Mouse (Mus musculus) Patski (cell line): Measurements from ENCODE around the gene Olfr750. TPM values are rescaled to one million over a fixed set of nuclear protein-coding genes. Genes with fewer than 3 reads are reported as not detected.
"Not testable (repeated sequence)": the region's sequence is repeated elsewhere in the genome, so short reads cannot be mapped to it uniquely, and the experiment has no call there.

Experiments used
- ATAC-seq: fragments of 100-300 bp; one replicate; pipeline ENCODE4 v1.8.0; 2021
- CTCF ChIA-PET: fragments of 350-600 bp; sonication (Branson Sonifier 250); formaldehyde crosslinking; loops from one replicate; lab custom pipeline; 2022; ENCODE audit warnings: inconsistent platforms; lab: Charles Lee
- POLR2A ChIA-PET: fragments of 350-600 bp; sonication (Branson Sonifier 250); formaldehyde crosslinking; loops from one replicate; lab custom pipeline; 2022; ENCODE audit warnings: antibody characterized with exemption, inconsistent platforms; lab: Charles Lee
- DNase-seq: peaks from one replicate; pipeline ENCODE4 v3.0.0-alpha.2; 2011; ENCODE audit warnings: low read depth, low spot score
- H3K27me3 ChIP-seq: fragments of 371-371 bp; one replicate; pipeline ENCODE4 v1.5.1; 2021
- CTCF ChIP-seq: fragments of 100-300 bp; IDR thresholded peaks from one replicate; pipeline ENCODE4 v1.5.1; 2021
- in situ Hi-C: fragments of 300-500 bp; cut with MboI; formaldehyde crosslinking; loops from 3 replicates; pipeline ENCODE4 v1.11.1; 2018; ENCODE audit warnings: low pct_unique_long_range_greater_than_20kb, mixed read lengths
- polyA plus RNA-seq: library from polyadenylated mRNA; unstranded; gene quantifications from one replicate; pipeline ENCODE4 v1.2.3, GENCODE M21; 2021

Olfr750 gene
- polyA plus RNA-seq, result not detected

GRCm38 (mm10) chr14:51074335-51074734 lies at the start of gene Olfr750:
Gene Olfr750 (minus strand): TSS chr14:51074435.
- no peak for TF ChIP-seq CTCF
- DNase-seq, result no peak
- ATAC-seq, result no peak
- POLR2A ChIA-PET, result no interaction called here
- peaks cover 17% of the 10 kb centered on the region for H3K27me3 ChIP-seq
- CTCF ChIA-PET, result no interaction called here
- in situ Hi-C loops, result no loop called here

- TF ChIP-seq CTCF, result no peak
- ATAC-seq (peak; percentile 54), DNase-seq (no peak)
- POLR2A ChIA-PET, result no interaction called here
- in situ Hi-C loops, result no loop called here
- H3K27me3 ChIP-seq, result no peaks in the 10 kb centered on the region
- CTCF ChIA-PET, result no interaction called here
These were observed 39.8 kb upstream of the Olfr750 start, which contains the start of gene Eddm3b for GRCm38 (mm10) chr14:51113916-51114560. Gene Eddm3b (plus strand): TSS chr14:51114426.

GRCm38 (mm10) chr14:51113476-51113875 lies 39.2 kb upstream of the Olfr750 start:
- CTCF ChIA-PET, result no interaction called here
- POLR2A ChIA-PET, result no interaction called here
- ATAC-seq (no peak), DNase-seq (no peak)
- H3K27me3 ChIP-seq, result no peaks in the 10 kb centered on the region
- in situ Hi-C loops, result no loop called here
- TF ChIP-seq CTCF, result no peak

- TF ChIP-seq CTCF, result no peak
- ATAC-seq (no peak), DNase-seq (no peak)
- ChIA-PET POLR2A (no interaction called here), CTCF (interaction anchor here (1.0 kb wide), 1 partner anchor 11 kb away, joined by 3 read pairs; no protein-coding TSS in a partner anchor)
- in situ Hi-C loops, result no loop called here
- no peaks in the 10 kb centered on the region for H3K27me3 ChIP-seq
These were observed 37.7 kb upstream of the Olfr750 start for GRCm38 (mm10) chr14:51111966-51112365.

GRCm38 (mm10) chr14:51106449-51106967 lies 32.3 kb upstream of the Olfr750 start:
- DNase-seq (no peak), ATAC-seq (peak; percentile 51)
- ChIA-PET POLR2A (no interaction called here), CTCF (no interaction called here)
- in situ Hi-C loops, result no loop called here
- no peaks in the 10 kb centered on the region for H3K27me3 ChIP-seq
- no peak for TF ChIP-seq CTCF

GRCm38 (mm10) chr14:51104366-51104765 lies 30.1 kb upstream of the Olfr750 start:
- H3K27me3 ChIP-seq, result no peaks in the 10 kb centered on the region
- ATAC-seq (no peak), DNase-seq (no peak)
- CTCF ChIA-PET, result no interaction called here
- no peak for TF ChIP-seq CTCF
- POLR2A ChIA-PET, result interaction anchor here (0.5 kb wide), 1 partner anchor 992 kb away, joined by 3 read pairs; no protein-coding TSS in a partner anchor
- in situ Hi-C loops, result loop anchor here (5.0 kb wide), 1 partner anchor 163 kb away; no protein-coding TSS in a partner anchor

- no peaks in the 10 kb centered on the region for H3K27me3 ChIP-seq
- CTCF ChIA-PET, result no interaction called here
- ATAC-seq (peak; percentile 24), DNase-seq (no peak)
- POLR2A ChIA-PET, result no interaction called here
- peak; percentile 84 for TF ChIP-seq CTCF
- in situ Hi-C loops, result loop anchor here (5.0 kb wide), 1 partner anchor 164 kb away; no protein-coding TSS in a partner anchor
These were observed 29.0 kb upstream of the Olfr750 start for GRCm38 (mm10) chr14:51103217-51103616.

GRCm38 (mm10) chr14:51101284-51101683 lies 27.0 kb upstream of the Olfr750 start:
- no peak for TF ChIP-seq CTCF
- ATAC-seq, result no peak
- CTCF ChIA-PET, result no interaction called here
- POLR2A ChIA-PET, result no interaction called here
- in situ Hi-C loops, result loop anchor here (5.0 kb wide), 1 partner anchor 166 kb away; no protein-coding TSS in a partner anchor
- H3K27me3 ChIP-seq, result no peaks in the 10 kb centered on the region
- DNase-seq, result no peak

- CTCF ChIA-PET, result interaction anchor here (1.0 to 1.8 kb wide), 3 partner anchors 24 to 672 kb away, joined by 3 to 4 read pairs (median 3); no protein-coding TSS in a partner anchor
These were observed 24.7 kb upstream of the Olfr750 start for GRCm38 (mm10) chr14:51098921-51099320.

GRCm38 (mm10) chr14:51098300-51098699 lies 24.1 kb upstream of the Olfr750 start:
- ATAC-seq, result peak; percentile 85
- POLR2A ChIA-PET, H3K27me3 ChIP-seq, DNase-seq: not testable (repeated sequence)
- CTCF ChIA-PET, result interaction anchor here (0.9 to 1.8 kb wide), 4 partner anchors 24 to 673 kb away, joined by 3 to 4 read pairs (median 4); no protein-coding TSS in a partner anchor
- in situ Hi-C loops, result loop anchor here (5.0 kb wide), 1 partner anchor 674 kb away; the partner anchor contains the start of gene Ang4

More at GRCm38 (mm10) chr14:51098921-51099320, 24.7 kb upstream of the Olfr750 start:
- no peak for ATAC-seq
- in situ Hi-C loops, result loop anchor here (5.0 kb wide), 1 partner anchor 673 kb away; the partner anchor contains the start of gene Ang4
- DNase-seq, result no peak
- no peak for TF ChIP-seq CTCF
- POLR2A ChIA-PET, result no interaction called here
- no peaks in the 10 kb centered on the region for H3K27me3 ChIP-seq
